ENCODE assay signal across 7 mouse cellular contexts in the genomic region with DNA sequence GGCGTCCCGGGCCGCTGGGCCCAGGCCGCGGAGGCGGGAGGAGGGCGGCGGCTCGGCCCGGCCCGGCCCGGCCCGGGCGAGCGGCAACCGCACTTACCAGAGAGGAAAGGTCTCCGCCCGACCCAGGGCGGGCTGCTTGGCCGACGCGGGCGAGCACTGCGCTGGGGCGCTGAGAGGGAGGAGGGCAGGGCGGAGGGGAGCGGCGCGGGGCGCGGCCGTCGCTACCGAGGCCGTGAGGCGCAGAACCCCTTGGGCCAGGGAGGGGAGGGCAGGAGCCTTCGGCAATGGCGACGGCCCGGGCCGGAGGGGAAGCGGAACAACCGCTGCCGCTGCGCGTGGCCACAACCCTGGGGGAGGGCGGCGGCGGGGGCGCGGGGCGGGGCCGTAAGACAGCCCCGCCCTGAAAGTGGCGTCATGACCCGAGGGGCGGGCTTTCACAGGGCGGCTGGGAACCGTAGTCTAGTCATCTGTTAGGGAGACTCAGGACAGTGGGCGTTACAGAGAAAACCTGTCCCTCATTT. TPM values are rescaled to one million over a fixed set of nuclear protein-coding genes. Genes with fewer than 3 reads are reported as not detected.
DNase-seq lines count a peak whose midpoint lies in the region; ATAC-seq lines count a peak whose summit lies in the region.

A gene (minus strand): TSS at position 352 of the 521 bp plus-strand sequence.

- peak within 1 kb of the TSS; percentile 97 for H3K27ac ChIP-seq in intestine, embryonic 15.5 days
- peak within 1 kb of the TSS; percentile 99 for H3K27ac ChIP-seq in midbrain, embryonic 10.5 days (replicated peaks)

- no peaks in the 10 kb centered on the region for H3K27me3 ChIP-seq in intestine, embryonic 15.5 days (replicated peaks)
- H3K27me3 ChIP-seq in midbrain, embryonic 10.5 days (ENCODE audit: low read depth, poor library complexity, severe bottlenecking) = no peaks in the 10 kb centered on the region

- 0 out of 2 replicates have a peak, but pooled peaks cover 2% of the 10 kb centered on the region for H3K36me3 ChIP-seq in intestine, embryonic 15.5 days
- peaks cover 37% of the 10 kb centered on the region for H3K36me3 ChIP-seq in midbrain, embryonic 10.5 days

- intact Hi-C loops in left cerebral cortex, postnatal 25 days (cut with DNase I) = no loop called here

- peak within 1 kb of the TSS; percentile 65 for H3K4me2 ChIP-seq in intestine, embryonic 15.5 days (replicated peaks)

- under 1% methylated on average over 45 of the region's 60 CpGs for WGBS in intestine, embryonic 15.5 days
- whole genome bisulfite sequencing in midbrain, embryonic 10.5 days = under 1% methylated on average over 54 of the region's 60 CpGs

- peaks cover 6% of the 10 kb centered on the region for H3K4me1 ChIP-seq in intestine, embryonic 15.5 days (replicated peaks)
- H3K4me1 ChIP-seq in midbrain, embryonic 10.5 days = peaks cover 26% of the 10 kb centered on the region

- peak; percentile 98 for ATAC-seq in intestine, embryonic 15.5 days

- DNase-seq in adrenal gland, adult (ENCODE audit: inconsistent age in 2 of 2, low spot score in 1 of 2) = peak; percentile 93 to 98
- DNase-seq in embryo, embryonic 10.5 days (ENCODE audit: low spot score) = peak; percentile 92
- peak; percentile 95 for DNase-seq in gastrocnemius, postnatal 25 days
- peak; percentile 85 to 86 for DNase-seq in left cerebral cortex, postnatal 25 days (ENCODE audit: low spot score in 2 of 2)
- peak; percentile 93 for DNase-seq in midbrain, embryonic 10.5 days (ENCODE audit: low spot score)
- DNase-seq in right cerebral cortex, postnatal 4 days = peak; percentile 88

- peak within 1 kb of the TSS; percentile 98 for H3K9ac ChIP-seq in intestine, embryonic 15.5 days

- no peaks in the 10 kb centered on the region for H3K9me3 ChIP-seq in intestine, embryonic 15.5 days
- no peaks in the 10 kb centered on the region for H3K9me3 ChIP-seq in midbrain, embryonic 10.5 days (replicated peaks)

- H3K4me3 ChIP-seq in intestine, embryonic 15.5 days (replicated peaks) = peak within 1 kb of the TSS; percentile 94
- H3K4me3 ChIP-seq in midbrain, embryonic 10.5 days = peak within 1 kb of the TSS; percentile 92

RNA-seq across cellular contexts. Expression of the gene that starts here (rescaled TPM):
- total RNA-seq in gastrocnemius, postnatal 25 days (2021) = 10 to 100 TPM; 13.8 to 14.7 TPM
- 33.8 and 38.3 TPM in 2 replicates for polyA plus RNA-seq in intestine, embryonic 15.5 days (2015; fragmentation: Nextera tagmentation; extraction: Ambion mirVana)
- total RNA-seq in left cerebral cortex, postnatal 25 days (2021) = 10 to 100 TPM; 25.6 to 26.0 TPM
- 40.8 and 45.1 TPM in 2 replicates for polyA plus RNA-seq in midbrain, embryonic 10.5 days (2016; fragmentation: Nextera tagmentation; extraction: Ambion mirVana)

Comparison
In these comparisons a context has a peak if more than half of its experiments do, and no peak if none do; other contexts are left out.
1. Peak in every context shown above with its lines: DNase-seq, ATAC-seq, H3K4me3 ChIP-seq and H3K27ac ChIP-seq.